Comparison of ENCODE assay signal across 12 mouse cellular contexts in the genomic region with DNA sequence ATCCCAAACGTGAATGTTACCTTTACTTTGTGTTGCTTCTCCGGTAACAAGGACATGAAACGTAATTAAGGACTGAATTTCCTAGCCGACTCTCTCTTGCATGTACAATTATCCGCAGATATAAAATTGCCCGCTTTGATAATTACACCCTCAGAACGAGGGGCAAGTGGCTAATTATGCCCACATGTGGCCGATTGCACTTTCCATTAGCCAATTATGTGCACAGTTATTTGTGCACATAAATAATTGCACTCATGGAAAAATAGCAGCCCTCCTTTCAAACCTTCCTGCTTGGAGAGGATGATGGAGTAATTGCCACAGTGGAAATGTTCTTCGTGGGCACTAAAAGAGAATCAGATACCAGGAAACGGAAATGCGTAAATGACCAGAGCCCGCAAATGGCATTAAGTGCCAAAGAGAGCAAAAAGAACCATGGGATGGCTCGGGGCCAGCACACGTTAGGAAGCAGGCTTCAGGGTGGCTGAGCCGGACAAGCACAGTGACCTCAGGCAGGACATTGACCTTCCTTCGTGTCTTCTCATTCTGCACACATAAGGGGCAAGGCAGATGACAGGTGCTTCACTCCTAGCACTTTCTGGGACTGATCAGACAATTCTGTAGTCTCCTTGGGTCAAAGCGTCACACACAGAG.
DNase-seq lines count a peak whose midpoint lies in the region; ATAC-seq and TF ChIP-seq lines count a peak whose summit lies in the region.
"Had no signal": no experiment of that assay in that cellular context is flagged by ENCODE, and none has a peak within 500 bp of the region (broad histone marks: within the 10 kb centered on the region; RNA-seq: fewer than 3 reads in every experiment).

No protein-coding gene starts in this region.

- H3K4me2 ChIP-seq in neural tube, embryonic 12.5 days (replicated peaks), result peak overlapping the region; percentile 42; the same call in 1 of the 2 replicates
- peak overlapping the region; percentile 28; the same call in 1 of the 2 replicates for H3K4me2 ChIP-seq in hindbrain, embryonic 14.5 days (replicated peaks)
- H3K4me2 ChIP-seq: liver, embryonic 15.5 days had no signal

- H3K27ac ChIP-seq in kidney, adult 2 months (ENCODE audit: insufficient read depth, low read depth, low read length), result no peak overlapping the region
- 0 out of 2 replicates have a peak overlapping the region, but pooled peaks have one; percentile 3 for H3K27ac ChIP-seq in neural tube, embryonic 12.5 days
- H3K27ac ChIP-seq in hindbrain, embryonic 14.5 days, result peak overlapping the region; percentile 44
- H3K27ac ChIP-seq: liver, embryonic 15.5 days; midbrain, embryonic 12.5 days had no signal

- no peak overlapping the region for H3K4me3 ChIP-seq in kidney, adult 2 months (ENCODE audit: insufficient read depth, low read depth, low read length)
- no peak overlapping the region for H3K4me3 ChIP-seq in neural tube, embryonic 12.5 days
- H3K4me3 ChIP-seq in hindbrain, embryonic 14.5 days (replicated peaks; ENCODE audit: low read length), result no peak overlapping the region
- H3K4me3 ChIP-seq: liver, embryonic 15.5 days had no signal

- 66% methylated on average over 17 of the region's 17 CpGs for WGBS in kidney, adult 2 months
- WGBS in neural tube, embryonic 12.5 days, result 75% methylated on average over 17 of the region's 17 CpGs
- WGBS in hindbrain, embryonic 14.5 days, result 60% methylated on average over 17 of the region's 17 CpGs

- no peaks in the 10 kb centered on the region for H3K9me3 ChIP-seq in neural tube, embryonic 12.5 days
- H3K9me3 ChIP-seq in hindbrain, embryonic 14.5 days (ENCODE audit: control insufficient read depth, low read length), result no peaks in the 10 kb centered on the region
- H3K9me3 ChIP-seq: liver, embryonic 15.5 days; midbrain, embryonic 12.5 days had no signal

- no peak for TF ChIP-seq CTCF in kidney, adult 2 months (conservative IDR thresholded peaks at IDR 0.05; ENCODE audit: insufficient read depth, insufficient read length, low read depth, low read length)

- no peaks in the 10 kb centered on the region for H3K4me1 ChIP-seq in kidney, adult 2 months (ENCODE audit: control insufficient read depth, insufficient read depth, low read length)
- peaks cover 3% of the 10 kb centered on the region for H3K4me1 ChIP-seq in neural tube, embryonic 12.5 days
- H3K4me1 ChIP-seq in hindbrain, embryonic 14.5 days (replicated peaks; ENCODE audit: control insufficient read depth, insufficient read depth, low read length), result 0 out of 2 replicates have a peak, but pooled peaks cover 5% of the 10 kb centered on the region
- H3K4me1 ChIP-seq: liver, embryonic 15.5 days had no signal

- no peaks in the 10 kb centered on the region for H3K27me3 ChIP-seq in kidney, adult 2 months (replicated peaks; ENCODE audit: control insufficient read depth, insufficient read depth, low read length)
- no peaks in the 10 kb centered on the region for H3K27me3 ChIP-seq in neural tube, embryonic 12.5 days (replicated peaks)
- no peaks in the 10 kb centered on the region for H3K27me3 ChIP-seq in hindbrain, embryonic 14.5 days (ENCODE audit: control insufficient read depth, insufficient read depth, low read length)
- H3K27me3 ChIP-seq: liver, embryonic 15.5 days had no signal

- peak; percentile 54 for DNase-seq in kidney, adult 2 months
- DNase-seq in kidney, postnatal 4 days, result no peak
- DNase-seq in neural tube, embryonic 10.5 days (ENCODE audit: extremely low spot score, low spot score), result no peak
- DNase-seq in hindbrain, embryonic 14.5 days (ENCODE audit: low spot score), result no peak
- no peak for DNase-seq in testis, postnatal 10 days (ENCODE audit: low spot score)
- DNase-seq in layer of hippocampus, adult 9-10 months (ENCODE audit: low spot score), result no peak
- DNase-seq: adrenal gland, postnatal 10 days had no signal

- no peak for TF ChIP-seq POLR2A in kidney, adult 2 months (IDR thresholded peaks at IDR 0.05; ENCODE audit: low read depth, low read length)

- H3K36me3 ChIP-seq in kidney, adult 2 months (ENCODE audit: control insufficient read depth, insufficient read depth, low read length), result no peaks in the 10 kb centered on the region
- no peaks in the 10 kb centered on the region for H3K36me3 ChIP-seq in neural tube, embryonic 12.5 days
- H3K36me3 ChIP-seq in hindbrain, embryonic 14.5 days (replicated peaks; ENCODE audit: control insufficient read depth, insufficient read depth), result no peaks in the 10 kb centered on the region
- H3K36me3 ChIP-seq: liver, embryonic 15.5 days; midbrain, embryonic 12.5 days had no signal

- no peak overlapping the region for H3K9ac ChIP-seq in neural tube, embryonic 12.5 days
- H3K9ac ChIP-seq in hindbrain, embryonic 14.5 days, result no peak overlapping the region
- H3K9ac ChIP-seq: liver, embryonic 15.5 days; midbrain, embryonic 12.5 days had no signal

- ATAC-seq in neural tube, embryonic 12.5 days (ENCODE audit: low FRiP score, low read depth), result no peak
- 0 out of 2 replicates have a peak, but pooled peaks have one; percentile 31 for ATAC-seq in hindbrain, embryonic 14.5 days (ENCODE audit: low FRiP score)
- ATAC-seq in erythroid progenitor cell, adult 5-6 weeks (replicated peaks; ENCODE audit: low FRiP score, poor library complexity, severe bottlenecking), result no peak
- ATAC-seq: Patski had no signal
